Mouse (Mus musculus): ENCODE measurements around the gene Hoxb6.

Hoxb6 gene

DNA sequence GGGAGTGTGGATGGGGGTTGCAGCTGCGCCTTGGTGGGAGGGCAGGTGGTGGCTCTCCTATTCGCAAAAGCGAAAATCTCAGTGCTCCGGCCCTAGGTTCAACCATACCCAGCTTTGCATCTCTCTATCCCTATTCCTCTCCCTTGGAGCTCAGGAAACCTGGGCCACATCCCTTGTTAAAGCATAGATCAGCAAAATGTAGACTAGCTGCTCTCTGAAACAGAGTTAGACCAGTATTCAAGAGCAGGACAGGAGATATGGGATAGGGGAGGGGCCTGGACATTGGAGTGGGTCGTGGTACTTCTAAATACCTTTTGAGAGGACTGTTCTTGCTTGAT, 23.0 kb downstream of the Hoxb6 start:
- in situ Hi-C loops (cut with MboI, MseI): no loop called here

DNA sequence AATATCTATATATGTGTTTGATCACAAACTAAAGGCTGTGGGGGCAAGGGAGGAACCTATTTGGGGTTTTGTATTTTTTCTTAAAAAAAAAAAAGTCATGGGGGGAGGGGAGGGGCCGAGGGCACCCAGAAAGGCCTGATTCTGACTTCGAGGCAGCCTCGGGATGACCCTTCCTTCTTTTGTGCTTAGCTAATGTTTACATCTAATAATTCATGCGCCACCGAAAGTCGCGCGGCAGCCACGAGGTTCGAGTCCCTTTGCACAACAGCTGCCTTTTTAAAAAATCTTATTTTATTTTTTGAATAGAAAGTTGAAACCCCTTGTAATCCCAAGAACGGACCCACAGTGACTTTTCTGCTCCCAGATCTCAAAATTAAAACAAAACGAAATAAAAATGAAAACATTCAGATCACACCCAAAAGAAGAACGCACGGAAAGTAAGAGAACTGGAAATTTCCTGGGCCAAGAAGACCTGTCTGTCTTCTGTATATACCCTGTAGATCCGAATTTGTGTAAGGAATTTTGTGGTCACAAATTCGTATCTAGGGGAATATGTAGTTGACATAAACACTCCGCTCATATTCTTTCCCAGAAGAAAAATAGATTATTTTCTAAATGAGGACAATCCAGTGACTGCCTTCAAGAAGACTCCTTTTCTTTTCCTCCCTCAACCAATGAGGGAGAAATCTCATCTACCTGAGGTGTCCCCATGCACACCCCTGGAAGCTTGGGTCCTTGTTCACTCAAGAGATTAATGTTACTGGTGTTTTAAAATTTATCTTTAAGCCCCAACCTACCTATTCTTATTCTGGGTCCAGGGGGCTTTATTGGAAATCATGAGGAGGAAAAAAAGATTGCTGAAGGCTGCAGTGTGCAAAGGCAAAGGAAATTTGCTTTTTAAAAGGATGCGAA, 24.7 kb downstream of the Hoxb6 start:
- in situ Hi-C loops (cut with MboI, MseI): no loop called here

- in situ Hi-C loops (cut with MboI, MseI): no loop called here
Measured at GRCm38 (mm10) chr11:96317608-96318367, 25.5 kb downstream of the Hoxb6 start, which contains the start of gene Hoxb4. Hoxb4 (plus strand) TSS chr11:96318267.

DNA sequence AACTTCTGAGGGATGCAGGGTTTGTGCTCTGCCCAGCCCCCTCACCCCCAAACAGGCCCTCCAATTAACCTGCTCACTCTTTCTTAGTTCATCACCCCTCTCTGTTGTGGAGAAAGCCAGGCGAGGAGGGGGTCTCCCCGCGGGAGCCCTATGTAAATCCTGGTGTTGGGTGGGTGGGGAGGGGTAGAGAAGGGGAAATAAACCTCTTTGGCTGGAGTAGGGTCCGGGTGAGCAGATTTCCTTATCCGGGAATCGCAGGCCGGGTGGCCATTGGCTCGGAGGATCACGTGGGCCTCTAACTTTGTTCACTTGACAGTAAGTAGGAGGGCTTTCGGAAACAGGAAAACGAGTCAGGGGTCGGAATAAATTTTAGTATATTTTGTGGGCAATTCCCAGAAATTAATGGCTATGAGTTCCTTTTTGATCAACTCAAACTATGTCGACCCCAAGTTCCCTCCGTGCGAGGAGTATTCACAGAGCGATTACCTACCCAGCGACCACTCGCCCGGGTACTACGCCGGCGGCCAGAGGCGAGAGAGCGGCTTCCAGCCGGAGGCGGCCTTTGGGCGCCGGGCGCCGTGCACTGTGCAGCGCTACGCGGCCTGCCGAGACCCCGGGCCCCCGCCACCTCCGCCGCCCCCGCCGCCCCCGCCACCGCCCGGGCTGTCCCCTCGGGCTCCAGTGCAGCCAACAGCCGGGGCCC, 26.2 kb downstream of the Hoxb6 start:
- in situ Hi-C loops (cut with MboI, MseI): no loop called here

DNA sequence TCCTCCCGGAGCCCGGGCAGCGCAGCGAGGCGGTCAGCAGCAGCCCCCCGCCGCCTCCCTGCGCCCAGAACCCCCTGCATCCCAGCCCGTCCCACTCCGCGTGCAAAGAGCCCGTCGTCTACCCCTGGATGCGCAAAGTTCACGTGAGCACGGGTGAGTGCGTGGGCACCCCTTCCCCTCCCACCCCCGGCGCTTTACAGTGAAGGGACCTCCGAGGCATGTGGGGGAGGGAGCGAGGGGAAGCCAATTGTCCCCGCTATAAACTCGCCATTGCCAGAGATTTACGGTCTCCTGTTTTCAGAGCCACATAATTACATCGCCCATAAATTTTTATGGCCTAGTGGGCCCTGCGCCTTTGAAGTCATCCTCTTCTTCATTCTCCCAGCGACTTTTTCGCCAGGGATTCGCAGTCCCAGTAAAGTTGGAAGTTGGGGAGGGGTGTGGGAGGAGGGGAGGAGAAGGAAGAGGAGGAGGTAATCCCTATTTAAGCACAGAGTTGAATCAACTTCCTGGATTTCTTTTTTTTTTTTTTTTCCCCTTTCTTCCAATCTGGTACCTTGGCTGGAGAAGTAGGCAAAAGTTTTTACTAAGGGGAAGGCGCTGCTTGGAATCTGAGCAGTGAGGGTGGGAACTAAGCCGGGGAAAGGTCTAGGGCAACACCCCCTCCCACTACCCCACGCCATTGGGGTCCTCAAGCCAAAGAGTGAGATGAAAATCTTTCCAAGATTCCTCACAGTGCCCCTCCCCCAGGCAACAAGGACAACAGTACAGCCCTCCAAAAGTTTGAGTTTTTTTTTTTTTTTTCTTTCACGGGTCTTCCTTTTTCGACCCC, 27.0 kb downstream of the Hoxb6 start:
- in situ Hi-C loops (cut with MboI, MseI): no loop called here

DNA sequence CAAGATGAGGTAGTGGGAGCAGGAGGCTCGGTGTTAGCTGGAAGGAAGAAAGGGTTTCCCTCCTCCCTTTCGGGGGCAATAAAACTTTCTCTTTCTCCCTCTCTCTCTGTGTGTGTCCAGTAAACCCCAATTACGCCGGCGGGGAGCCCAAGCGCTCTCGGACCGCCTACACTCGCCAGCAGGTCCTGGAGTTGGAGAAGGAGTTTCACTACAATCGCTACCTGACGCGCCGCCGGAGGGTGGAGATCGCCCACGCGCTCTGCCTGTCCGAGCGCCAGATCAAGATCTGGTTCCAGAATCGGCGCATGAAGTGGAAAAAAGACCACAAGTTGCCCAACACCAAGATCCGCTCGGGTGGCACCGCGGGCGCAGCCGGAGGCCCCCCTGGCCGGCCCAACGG, 27.6 kb downstream of the Hoxb6 start:
- in situ Hi-C loops (cut with MboI, MseI): no loop called here

DNA sequence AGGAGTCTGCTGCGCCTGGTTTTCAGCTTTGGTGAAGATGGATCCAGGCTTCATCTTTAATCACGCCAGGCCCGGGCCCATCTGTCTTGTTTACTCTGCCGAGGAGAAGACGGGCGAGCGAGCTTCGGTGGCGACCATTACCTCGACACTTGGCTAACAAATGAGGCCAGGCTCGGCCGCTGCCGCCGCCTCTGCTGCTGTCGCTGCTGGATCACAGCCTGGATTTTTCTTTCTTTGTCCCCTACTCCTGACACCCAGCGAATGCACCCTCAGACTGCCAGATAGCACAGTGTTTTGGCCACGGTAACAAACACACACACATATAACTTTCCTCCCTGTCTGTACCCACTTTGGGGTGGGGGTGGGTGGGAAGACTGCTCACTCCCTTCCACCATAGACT, 28.4 kb downstream of the Hoxb6 start:
- in situ Hi-C loops (cut with MboI, MseI): no loop called here

DNA sequence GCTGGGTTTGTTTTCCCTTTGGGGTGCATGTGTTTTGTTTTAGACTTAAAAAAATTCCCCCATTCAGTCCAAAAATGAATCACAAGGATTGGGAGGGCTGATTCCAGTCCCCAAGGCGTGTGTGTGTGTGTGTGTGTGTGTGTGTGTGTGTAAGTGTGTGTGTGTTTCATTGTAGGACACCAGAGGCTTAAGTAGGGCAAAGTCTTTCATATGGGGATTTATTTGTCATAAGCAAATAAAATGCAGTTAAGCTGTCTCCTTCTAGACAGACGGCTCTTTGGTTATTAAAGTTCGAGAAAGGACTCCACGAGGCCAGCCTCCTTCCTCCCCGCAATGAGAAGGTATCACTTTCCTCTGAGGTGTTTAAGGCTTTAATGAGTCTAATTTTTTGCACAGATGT, 29.6 kb downstream of the Hoxb6 start:
- in situ Hi-C loops (cut with MboI, MseI): no loop called here

GRCm38 (mm10) chr11:96322738-96323137, 30.5 kb downstream of the Hoxb6 start:
- in situ Hi-C loops (cut with MboI, MseI): no loop called here

DNA sequence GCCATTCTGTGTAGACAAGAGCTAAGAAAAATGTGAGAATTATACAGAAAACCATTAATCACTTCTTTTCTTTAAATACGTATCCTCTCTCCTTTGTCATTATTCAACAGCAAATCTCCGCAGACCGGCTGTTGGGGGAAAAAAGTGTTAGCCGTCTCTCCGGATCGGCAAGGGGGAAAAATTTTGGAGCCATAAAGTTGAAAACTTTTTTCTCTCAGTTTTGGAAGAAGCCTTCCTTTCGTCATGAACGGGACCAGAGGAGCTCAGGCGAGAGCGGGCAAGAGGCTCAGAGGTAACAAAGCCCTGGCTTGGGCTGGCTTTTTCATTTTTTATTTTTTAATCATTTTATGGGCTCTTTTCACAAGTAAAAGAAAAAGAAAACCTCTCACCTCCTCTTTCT, 30.9 kb downstream of the Hoxb6 start, which contains the start of gene Hoxb3:
Hoxb3 (plus strand) TSS at position 173 of the 400 bp plus-strand sequence.
- in situ Hi-C loops (cut with MboI, MseI): no loop called here

DNA sequence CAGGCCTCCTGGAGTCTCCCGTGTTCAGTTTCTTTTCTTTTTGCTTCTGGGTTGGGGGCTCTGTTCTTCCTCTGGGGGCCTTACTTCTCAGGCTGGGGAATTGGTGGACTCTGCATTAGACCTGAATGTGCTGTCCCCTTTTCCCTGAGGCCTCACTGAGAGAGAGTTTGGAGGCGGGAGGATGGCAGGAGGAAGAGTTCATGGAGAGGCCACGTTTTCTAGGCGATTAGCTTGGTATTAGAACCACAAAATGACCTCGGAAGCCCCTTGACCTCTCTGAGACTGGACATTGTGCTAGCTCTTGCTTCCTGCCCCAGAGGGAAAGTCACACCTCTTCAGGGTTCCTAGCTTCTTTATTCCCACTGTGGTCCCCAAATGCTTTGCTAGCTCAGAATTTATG, 31.8 kb downstream of the Hoxb6 start:
- in situ Hi-C loops (cut with MboI, MseI): no loop called here

- in situ Hi-C loops (cut with MboI, MseI): no loop called here
Measured at GRCm38 (mm10) chr11:96324965-96325364, 32.7 kb downstream of the Hoxb6 start.

GRCm38 (mm10) chr11:96325747-96326212, 33.5 kb downstream of the Hoxb6 start:
- in situ Hi-C loops (cut with MboI, MseI): no loop called here

DNA sequence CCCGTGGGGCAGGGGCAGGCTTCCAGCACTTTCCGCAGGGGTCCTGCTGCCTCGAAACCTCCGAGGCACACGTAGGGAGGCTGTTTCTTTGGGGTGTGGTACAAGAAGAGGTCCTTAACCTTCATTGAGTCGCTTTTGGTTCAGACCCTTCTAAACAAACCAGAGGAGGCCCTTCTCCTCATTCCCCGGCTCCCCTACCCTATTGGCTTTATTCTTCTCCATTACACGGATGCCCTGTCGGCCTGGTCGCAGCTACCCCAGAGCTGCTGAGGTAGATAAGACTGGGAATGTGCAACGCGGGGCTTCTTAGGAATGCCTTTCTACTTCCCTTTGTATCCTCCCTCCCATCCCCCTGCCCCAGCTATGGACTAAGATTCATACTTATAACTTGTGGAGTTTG, 34.4 kb downstream of the Hoxb6 start:
- in situ Hi-C loops (cut with MboI, MseI): no loop called here

GRCm38 (mm10) chr11:96327122-96327521, 34.8 kb downstream of the Hoxb6 start:
- in situ Hi-C loops (cut with MboI, MseI): no loop called here

- in situ Hi-C loops (cut with MboI, MseI): no loop called here
Measured at GRCm38 (mm10) chr11:96327750-96328149, 35.5 kb downstream of the Hoxb6 start.

GRCm38 (mm10) chr11:96328605-96329004, 36.3 kb downstream of the Hoxb6 start:
- in situ Hi-C loops (cut with MboI, MseI): no loop called here

GRCm38 (mm10) chr11:96332105-96332504, 39.8 kb downstream of the Hoxb6 start:
- in situ Hi-C loops (cut with MboI, MseI): no loop called here

DNA sequence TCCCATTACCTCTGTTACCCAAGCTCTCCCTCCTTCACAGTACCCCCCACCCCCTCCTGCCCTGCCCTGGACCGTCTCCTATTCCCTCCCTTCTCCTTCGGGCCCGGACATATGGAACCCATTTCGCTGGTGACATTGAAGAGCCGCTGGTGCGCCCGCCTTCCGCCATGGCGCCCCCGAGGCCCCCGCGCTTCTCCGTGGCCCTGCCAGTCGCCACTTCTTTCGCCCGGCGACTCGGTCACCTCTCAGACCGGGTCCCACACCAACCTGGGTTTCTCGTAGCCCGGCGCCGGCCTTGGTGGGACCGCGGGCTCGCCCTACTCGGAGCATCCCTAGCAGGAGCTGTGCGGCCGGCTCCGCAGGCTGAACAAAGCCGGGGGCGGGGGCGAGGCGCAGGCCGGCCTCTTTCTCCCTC, 40.3 kb downstream of the Hoxb6 start:
- in situ Hi-C loops (cut with MboI, MseI): no loop called here

DNA sequence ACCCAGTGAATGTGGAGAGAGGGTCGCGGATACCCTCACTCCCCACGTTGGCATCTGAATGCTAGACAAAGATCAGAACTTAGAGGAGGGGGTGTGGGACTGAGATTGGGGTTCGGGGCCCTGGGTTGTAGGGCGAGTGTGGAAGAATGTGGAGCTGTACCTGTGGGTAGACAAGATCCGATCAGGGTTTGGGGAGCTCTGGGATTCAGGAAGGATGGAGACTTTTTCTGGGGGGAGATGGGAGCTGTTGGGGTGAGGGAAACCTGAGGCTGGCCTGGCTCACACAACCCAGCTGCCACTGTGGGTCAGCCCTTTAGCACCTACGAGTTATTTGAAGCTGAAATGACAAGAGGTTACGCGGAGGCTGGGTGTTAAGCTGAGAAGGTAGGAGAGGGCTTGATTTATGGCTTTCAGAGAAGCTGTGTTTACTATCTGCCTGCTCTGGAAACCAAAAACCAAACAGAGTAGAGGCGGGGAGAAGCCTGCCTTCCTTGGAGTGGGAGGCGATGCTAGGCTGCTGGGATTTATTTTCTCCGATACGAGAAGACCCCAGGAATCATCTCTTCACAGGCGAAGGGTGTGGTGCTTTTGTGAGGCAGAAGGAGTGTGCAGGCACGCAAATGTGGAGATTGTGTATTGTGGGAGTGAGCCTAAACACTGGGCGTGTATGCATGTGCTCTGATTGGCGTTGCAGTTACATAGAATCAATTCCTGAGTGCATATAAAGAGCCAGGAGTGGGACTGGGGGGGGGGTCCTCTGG, 41.1 kb downstream of the Hoxb6 start:
- in situ Hi-C loops (cut with MboI, MseI): no loop called here
